Mouse (Mus musculus): ENCODE results near the gene Kcnc3. TPM values are rescaled to one million over a fixed set of nuclear protein-coding genes. Genes with fewer than 3 reads are reported as not detected.

The Kcnc3 gene
- polyA plus RNA-seq, 1 experiment from 2014 or later, result 0.18 TPM

DNA sequence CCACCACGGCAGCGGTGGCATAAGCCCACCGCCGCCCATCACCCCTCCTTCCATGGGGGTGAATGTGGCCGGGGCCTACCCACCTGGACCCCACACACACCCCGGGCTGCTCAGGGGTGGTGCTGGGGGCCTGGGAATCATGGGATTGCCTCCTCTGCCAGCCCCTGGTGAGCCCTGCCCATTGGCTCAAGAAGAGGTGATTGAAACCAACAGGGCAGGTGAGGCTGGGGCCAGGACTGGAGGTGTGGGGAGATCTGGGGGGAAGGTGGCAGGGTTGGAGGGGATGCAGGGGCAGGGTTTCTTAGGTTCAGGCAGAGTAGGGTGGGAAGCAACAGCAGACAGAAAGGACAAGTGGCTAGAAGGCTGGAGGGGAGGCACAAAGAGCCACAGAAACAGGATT lies 5.6 kb downstream of the Kcnc3 start:
- DNase-seq (ENCODE audit: low read depth, low spot score) (no peak), ATAC-seq (no peak)
- H3K27me3 ChIP-seq, result peaks cover 9% of the 10 kb centered on the region
- TF ChIP-seq CTCF (IDR thresholded peaks at IDR 0.05), result no peak
- ChIA-PET POLR2A (no interaction called here), CTCF (no interaction called here)
- in situ Hi-C loops (cut with MboI; ENCODE audit: low pct_unique_long_range_greater_than_20kb), result no loop called here

- ChIA-PET CTCF (no interaction called here), POLR2A (no interaction called here)
- peaks cover 1% of the 10 kb centered on the region for H3K27me3 ChIP-seq
- ATAC-seq (no peak), DNase-seq (ENCODE audit: low read depth, low spot score) (no peak)
- in situ Hi-C loops (cut with MboI; ENCODE audit: low pct_unique_long_range_greater_than_20kb), result no loop called here
- no peak for TF ChIP-seq CTCF (IDR thresholded peaks at IDR 0.05)
Observed at GRCm38 (mm10) chr7:44596996-44597538, 6.6 kb downstream of the Kcnc3 start.

DNA sequence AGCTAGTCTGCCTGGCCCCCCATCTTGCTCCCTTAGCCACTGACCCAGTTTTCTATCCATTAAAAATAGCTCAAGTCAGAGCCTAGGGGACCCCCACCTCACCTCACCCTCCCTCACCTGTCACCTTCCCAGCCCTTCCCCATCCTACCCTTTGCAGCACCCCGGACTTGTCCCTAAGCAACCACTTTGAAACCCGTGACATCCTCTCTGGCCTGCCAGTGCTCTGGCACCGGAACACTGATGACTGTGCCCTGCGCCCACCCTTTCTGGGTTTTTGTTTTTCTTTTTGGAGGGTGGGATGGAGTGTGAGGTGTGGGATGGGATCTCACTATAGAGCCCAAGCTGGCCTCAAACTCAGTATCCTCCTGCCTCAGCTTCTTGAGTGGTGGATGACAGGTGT lies 7.2 kb downstream of the Kcnc3 start:
- ATAC-seq (no peak), DNase-seq (ENCODE audit: low read depth, low spot score) (no peak)
- POLR2A ChIA-PET, result no interaction called here
- in situ Hi-C loops (cut with MboI; ENCODE audit: low pct_unique_long_range_greater_than_20kb), result no loop called here
- peaks cover 6% of the 10 kb centered on the region for H3K27me3 ChIP-seq
- CTCF ChIA-PET, result no interaction called here
- no peak for TF ChIP-seq CTCF (IDR thresholded peaks at IDR 0.05)

DNA sequence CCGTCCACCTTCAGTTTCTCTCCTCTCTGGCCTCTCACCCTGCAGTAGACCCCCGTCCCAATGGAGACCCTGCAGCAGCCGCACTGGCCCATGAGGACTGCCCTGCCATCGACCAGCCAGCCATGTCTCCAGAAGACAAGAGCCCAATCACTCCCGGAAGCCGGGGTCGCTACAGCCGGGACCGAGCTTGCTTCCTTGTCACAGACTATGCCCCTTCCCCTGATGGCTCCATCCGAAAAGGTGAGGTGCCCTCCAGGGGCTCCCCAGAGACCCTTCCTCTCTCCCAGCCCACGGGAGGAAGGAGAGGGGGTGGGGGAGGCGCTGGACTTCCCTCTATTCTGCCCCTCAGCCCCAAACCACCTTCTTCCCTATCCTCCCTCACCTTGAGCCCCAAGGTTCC lies 7.9 kb downstream of the Kcnc3 start:
- POLR2A ChIA-PET, result no interaction called here
- ATAC-seq, result no peak
- peaks cover 8% of the 10 kb centered on the region for H3K27me3 ChIP-seq
- in situ Hi-C loops (cut with MboI; ENCODE audit: low pct_unique_long_range_greater_than_20kb), result no loop called here
- DNase-seq (ENCODE audit: low read depth, low spot score), result no peak
- CTCF ChIA-PET, result no interaction called here
- TF ChIP-seq CTCF (IDR thresholded peaks at IDR 0.05), result no peak

DNA sequence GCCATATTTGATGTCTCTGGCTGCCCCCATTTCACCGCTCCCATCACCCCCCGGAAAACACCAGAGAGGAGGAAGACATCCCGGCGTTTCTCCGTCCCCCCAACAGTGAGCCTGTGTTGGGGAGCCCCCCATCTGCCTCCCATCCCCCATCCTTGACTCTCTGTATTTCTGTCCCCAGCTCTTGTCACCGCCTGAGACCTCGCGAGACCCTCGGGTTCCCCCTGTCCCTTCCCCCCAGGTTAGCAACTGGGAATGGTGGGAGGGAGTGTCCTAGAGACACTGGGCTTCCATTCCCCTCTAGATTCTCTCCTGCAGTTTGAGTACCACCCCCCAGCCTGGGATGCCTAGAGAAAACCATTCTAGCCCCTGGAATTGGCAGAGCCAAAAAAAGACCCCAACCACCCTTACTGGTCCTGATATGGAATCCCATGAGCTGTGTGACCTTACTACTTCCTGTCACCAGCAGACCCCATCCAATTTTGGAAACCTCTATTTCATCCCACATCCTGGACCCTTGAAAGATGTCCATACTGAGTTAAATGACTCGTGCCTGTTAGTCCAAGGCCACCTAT lies 10.3 kb downstream of the Kcnc3 start:
- in situ Hi-C loops (cut with MboI; ENCODE audit: low pct_unique_long_range_greater_than_20kb), result no loop called here
- DNase-seq (ENCODE audit: low read depth, low spot score) (no peak), ATAC-seq (no peak)
- TF ChIP-seq CTCF (IDR thresholded peaks at IDR 0.05), result no peak
- ChIA-PET POLR2A (no interaction called here), CTCF (no interaction called here)
- peaks cover 8% of the 10 kb centered on the region for H3K27me3 ChIP-seq

DNA sequence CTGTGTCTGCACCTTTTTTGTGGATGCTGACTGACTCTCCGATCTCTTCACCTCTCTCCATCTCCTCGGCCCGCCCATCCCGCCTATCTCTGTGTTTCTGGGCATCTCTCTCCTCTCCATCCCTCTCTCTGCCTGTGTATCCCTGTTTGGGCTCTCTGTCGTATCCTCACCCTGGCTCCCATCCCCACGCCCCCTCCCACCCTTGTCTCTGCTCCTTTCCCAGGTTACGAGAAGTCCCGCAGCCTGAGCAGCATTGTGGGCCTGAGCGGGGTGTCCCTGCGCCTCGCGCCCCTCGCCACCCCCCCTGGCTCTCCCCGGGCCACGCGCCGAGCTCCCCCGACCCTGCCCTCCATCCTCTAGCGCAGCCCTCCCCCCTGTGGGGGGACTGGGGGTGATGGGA lies 11.2 kb downstream of the Kcnc3 start:
- no peak for ATAC-seq

DNA sequence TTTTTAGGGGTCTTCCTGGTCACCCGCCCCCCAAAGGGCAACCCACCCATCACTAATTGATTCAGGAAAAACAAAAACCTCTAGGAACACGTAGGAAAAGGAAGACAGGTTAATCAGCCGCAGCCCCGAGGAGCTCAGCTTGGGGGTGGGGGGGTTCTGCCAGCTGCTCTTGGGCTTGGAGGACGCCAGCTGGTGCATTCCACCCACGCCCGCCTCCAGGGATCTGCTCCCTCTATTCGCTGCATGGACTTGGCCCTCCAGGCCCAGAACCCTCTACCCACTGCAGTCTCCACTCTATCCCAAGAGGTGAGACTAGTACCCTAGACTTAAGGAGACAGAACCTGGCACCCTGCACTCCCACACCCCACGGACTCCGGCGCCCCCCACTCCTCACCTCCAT lies 12.0 kb downstream of the Kcnc3 start:
- peaks cover 16% of the 10 kb centered on the region for H3K27me3 ChIP-seq
- CTCF ChIA-PET, result no interaction called here
- in situ Hi-C loops (cut with MboI; ENCODE audit: low pct_unique_long_range_greater_than_20kb), result no loop called here
- no peak for TF ChIP-seq CTCF (IDR thresholded peaks at IDR 0.05)
- no peak for ATAC-seq
- POLR2A ChIA-PET, result no interaction called here
- no peak for DNase-seq (ENCODE audit: low read depth, low spot score)

More for the DNA sequence above, 11.2 kb downstream of the Kcnc3 start:
- no peak for TF ChIP-seq CTCF (IDR thresholded peaks at IDR 0.05)
- CTCF ChIA-PET, result no interaction called here
- in situ Hi-C loops (cut with MboI; ENCODE audit: low pct_unique_long_range_greater_than_20kb), result no loop called here
- POLR2A ChIA-PET, result no interaction called here
- H3K27me3 ChIP-seq, result peaks cover 16% of the 10 kb centered on the region
- no peak for DNase-seq (ENCODE audit: low read depth, low spot score)

DNA sequence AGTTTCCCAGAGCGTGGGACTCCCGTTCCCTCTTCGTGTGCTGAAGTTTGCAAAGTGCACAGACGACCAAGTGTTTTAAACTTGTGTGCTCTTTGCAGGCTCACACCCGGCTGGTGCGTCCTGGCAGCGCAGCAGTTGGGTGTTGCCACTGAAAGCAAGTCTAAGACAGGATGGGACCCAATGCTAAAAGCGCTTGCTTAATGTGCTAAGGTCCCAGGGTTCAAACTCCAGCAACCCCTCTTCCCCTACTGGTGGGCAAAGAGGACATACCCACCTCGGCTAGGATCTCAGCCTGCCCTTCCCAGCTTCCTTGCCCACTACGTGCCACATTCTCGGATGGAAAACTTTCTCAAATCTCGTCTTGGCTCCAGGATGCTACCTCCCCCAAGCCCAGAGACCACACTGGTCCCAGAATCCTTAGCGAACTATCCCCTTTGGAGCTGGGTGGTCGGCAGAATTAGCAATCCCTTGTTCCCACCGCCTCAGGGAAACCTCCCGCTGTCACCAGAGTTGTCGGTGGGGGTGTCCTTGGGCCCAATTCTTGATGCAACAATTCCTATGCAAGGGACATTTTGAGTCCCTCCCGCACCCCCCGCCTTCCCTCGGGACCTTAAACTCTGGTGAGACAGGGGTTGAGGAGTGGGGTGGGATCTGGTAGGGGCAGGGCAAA lies 12.9 kb downstream of the Kcnc3 start:
- TF ChIP-seq CTCF (IDR thresholded peaks at IDR 0.05), result no peak
- POLR2A ChIA-PET, result interaction anchor here (0.6 kb wide), 1 partner anchor 44 kb away, joined by 3 read pairs; no protein-coding TSS in a partner anchor
- CTCF ChIA-PET, result no interaction called here
- no peak for DNase-seq (ENCODE audit: low read depth, low spot score)
- peaks cover 23% of the 10 kb centered on the region for H3K27me3 ChIP-seq
- in situ Hi-C loops (cut with MboI; ENCODE audit: low pct_unique_long_range_greater_than_20kb), result no loop called here
- ATAC-seq, result no peak

- DNase-seq (ENCODE audit: low read depth, low spot score) (no peak), ATAC-seq (no peak)
- in situ Hi-C loops (cut with MboI; ENCODE audit: low pct_unique_long_range_greater_than_20kb), result no loop called here
- no peak for TF ChIP-seq CTCF (IDR thresholded peaks at IDR 0.05)
- H3K27me3 ChIP-seq, result peaks cover 23% of the 10 kb centered on the region
- CTCF ChIA-PET, result no interaction called here
- POLR2A ChIA-PET, result no interaction called here
Observed at GRCm38 (mm10) chr7:44604139-44604606, 13.7 kb downstream of the Kcnc3 start.

DNA sequence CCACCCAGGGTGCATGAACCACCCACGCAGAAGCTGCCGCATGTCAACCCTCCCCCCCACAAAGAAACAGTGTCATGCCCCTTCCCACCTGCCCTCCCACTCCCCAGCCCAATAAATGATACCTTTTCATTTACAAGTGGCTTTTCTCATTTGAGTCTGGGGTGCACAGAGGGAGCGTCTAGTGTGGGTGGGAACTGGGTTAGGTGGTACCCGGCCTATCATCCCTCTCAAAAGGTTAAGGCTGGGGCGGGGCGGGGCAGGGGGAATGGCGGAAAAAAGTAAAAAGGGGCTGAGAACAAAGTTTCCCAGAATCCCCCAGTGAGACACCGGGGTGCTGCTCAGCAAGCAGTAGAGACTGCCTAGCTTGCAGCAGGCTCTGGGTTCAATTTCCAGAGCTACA lies 14.2 kb downstream of the Kcnc3 start:
- in situ Hi-C loops (cut with MboI; ENCODE audit: low pct_unique_long_range_greater_than_20kb), result no loop called here
- H3K27me3 ChIP-seq, result peaks cover 23% of the 10 kb centered on the region
- ChIA-PET POLR2A (no interaction called here), CTCF (no interaction called here)
- ATAC-seq (no peak), DNase-seq (ENCODE audit: low read depth, low spot score) (no peak)
- TF ChIP-seq CTCF (IDR thresholded peaks at IDR 0.05), result no peak

GRCm38 (mm10) chr7:44605436-44605835 lies 15.0 kb downstream of the Kcnc3 start:
- H3K27me3 ChIP-seq, result peaks cover 23% of the 10 kb centered on the region
- ATAC-seq (no peak), DNase-seq (ENCODE audit: low read depth, low spot score) (no peak)
- in situ Hi-C loops (cut with MboI; ENCODE audit: low pct_unique_long_range_greater_than_20kb), result no loop called here
- TF ChIP-seq CTCF (IDR thresholded peaks at IDR 0.05), result no peak
- ChIA-PET CTCF (no interaction called here), POLR2A (no interaction called here)

Data from Patski (cell line).